Mouse (Mus musculus): ENCODE results near the gene Scd1.

The Scd1 gene

DNA sequence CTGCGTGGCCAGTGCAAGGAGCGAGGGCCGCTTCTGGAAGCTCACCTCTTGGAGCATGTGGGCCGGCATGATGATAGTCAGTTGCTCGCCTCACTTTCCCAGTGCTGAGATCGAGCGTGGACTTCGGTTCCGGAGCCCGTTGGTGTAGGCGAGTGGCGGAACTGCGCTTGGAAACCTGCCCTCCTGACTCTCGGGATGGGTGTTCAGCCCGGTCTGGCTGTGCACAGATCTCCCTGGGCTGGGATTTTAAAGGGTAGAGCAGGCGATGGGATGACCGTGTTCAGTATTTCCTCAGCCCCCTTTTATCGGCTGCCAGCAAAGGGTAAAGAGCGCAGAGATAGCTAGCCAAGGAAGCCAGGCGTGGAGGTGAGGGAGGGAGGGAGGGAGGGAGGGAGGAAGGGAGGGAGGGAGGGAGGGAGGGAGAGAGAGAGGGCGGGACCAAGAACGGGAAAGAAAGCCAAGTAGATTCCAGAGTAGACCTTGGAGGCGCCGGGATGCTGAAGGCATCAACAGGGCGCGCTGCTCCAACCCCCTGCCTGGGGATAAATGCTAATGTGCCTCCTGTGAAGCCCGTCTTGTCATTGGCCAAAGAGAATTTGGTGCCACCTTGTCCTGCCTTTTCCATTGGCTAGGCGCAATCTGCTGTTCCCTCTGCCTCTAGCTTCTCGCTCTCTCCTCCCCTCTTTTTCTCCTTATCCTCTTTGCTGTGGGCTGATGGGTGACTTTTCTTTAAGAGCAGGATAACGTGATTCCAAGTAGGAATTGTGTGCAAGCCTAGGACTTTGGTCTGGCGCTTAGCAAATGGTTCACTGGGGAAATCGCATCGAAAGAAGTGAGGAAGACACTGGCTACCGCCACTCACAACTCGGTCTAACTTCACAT is at the start of gene Scd1:
TSS of gene Scd1 (minus strand) at position 539 of the 882 bp plus-strand sequence.
- DNase-seq (ENCODE audit: low read depth, low spot score) = peak; percentile 79
- H3K36me3 ChIP-seq (ENCODE audit: control insufficient read depth, insufficient read depth, low read length, poor library complexity, severe bottlenecking) = peaks cover 23% of the 10 kb centered on the region
- H3K27me3 ChIP-seq (ENCODE audit: control insufficient read depth, insufficient read depth, low read length, poor library complexity, severe bottlenecking) = no peaks in the 10 kb centered on the region

DNA sequence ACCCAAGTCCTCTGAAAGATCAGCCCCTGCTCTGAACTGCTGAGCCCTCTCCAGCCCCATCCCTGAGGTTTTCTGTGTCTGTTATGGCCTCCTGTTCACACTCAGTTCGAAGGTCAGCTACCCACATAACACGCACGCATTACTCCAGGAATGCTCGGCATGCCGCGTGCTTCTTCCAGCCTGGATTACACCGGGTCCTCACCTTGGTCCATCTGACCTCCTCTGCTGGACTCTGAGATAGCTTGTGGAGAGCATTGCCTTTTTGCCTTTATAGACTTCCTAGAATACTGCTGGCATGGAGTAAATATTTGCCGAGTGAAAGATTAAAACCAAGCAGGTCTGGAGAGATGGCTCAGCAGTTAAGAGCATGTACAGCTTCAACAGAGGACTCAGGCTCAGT is 47.7 kb upstream of the Scd1 start:
- DNase-seq (ENCODE audit: low read depth, low spot score) = no peak
- no peaks in the 10 kb centered on the region for H3K36me3 ChIP-seq (ENCODE audit: control insufficient read depth, insufficient read depth, low read length, poor library complexity, severe bottlenecking)
- H3K27me3 ChIP-seq (ENCODE audit: control insufficient read depth, insufficient read depth, low read length, poor library complexity, severe bottlenecking) = no peaks in the 10 kb centered on the region

DNA sequence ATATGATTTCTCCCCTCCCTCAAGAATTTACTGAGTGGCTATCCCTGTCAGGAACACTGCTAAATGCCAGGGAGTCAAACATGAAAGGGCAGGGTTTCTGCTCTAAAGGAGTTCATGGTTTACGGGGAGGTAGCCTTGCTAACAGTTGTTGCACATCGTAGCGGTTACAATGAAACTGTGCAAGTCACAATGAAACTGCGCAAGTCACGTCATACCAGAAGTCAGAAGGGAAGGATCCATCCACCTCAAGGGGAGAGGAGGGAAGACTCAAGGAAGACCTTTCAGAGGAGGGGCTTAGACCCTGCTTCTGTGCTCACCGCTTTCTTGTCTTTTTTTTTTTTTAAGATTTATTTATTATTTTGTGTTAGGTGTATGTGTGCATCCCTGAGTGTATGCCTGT is 47.2 kb upstream of the Scd1 start:
- H3K36me3 ChIP-seq (ENCODE audit: control insufficient read depth, insufficient read depth, low read length, poor library complexity, severe bottlenecking) = no peaks in the 10 kb centered on the region
- DNase-seq (ENCODE audit: low read depth, low spot score) = no peak
- no peaks in the 10 kb centered on the region for H3K27me3 ChIP-seq (ENCODE audit: control insufficient read depth, insufficient read depth, low read length, poor library complexity, severe bottlenecking)

DNA sequence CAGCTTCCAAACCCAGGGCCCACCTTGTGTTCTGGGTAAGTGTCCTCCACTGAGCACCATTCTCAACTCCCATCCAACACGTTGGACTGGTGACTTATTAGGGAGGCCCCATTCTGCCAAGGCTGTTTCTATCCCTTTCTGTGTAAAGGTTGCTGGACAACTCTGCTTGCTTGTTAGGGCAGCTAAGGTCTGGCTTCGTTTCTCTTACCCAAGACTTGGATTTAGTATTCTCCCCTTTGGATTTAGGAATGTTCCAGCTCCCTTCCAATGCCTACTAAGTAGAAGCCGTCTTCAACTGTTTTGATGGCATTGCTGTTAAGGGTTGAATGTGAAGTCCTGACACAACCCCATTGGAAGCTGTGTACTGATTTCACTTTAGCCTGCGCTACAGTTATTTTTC is 40.2 kb upstream of the Scd1 start:
- DNase-seq (ENCODE audit: low read depth, low spot score) = no peak
- Histone ChIP-seq H3K27me3 (ENCODE audit: control insufficient read depth, insufficient read depth, low read length, poor library complexity, severe bottlenecking) (no peaks in the 10 kb centered on the region), H3K36me3 (ENCODE audit: control insufficient read depth, insufficient read depth, low read length, poor library complexity, severe bottlenecking) (no peaks in the 10 kb centered on the region)

DNA sequence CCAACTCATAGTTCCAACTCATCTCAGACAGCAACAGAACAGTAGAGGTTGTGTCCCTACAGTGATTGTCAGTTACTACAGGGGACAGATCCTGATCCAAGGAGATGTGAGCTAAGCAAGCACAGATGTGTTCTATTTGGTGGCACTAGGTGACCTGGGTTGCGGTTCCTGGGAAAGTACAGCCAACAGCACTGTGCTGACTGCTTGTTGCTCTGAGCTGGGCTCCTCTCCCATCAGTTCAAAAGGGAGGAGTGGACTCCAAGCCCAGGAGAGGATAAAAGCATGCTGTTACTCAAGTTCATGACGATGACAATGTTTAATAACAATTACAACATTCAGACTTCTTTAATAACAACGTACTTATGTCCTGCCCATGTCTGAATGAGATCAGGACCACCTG is 38.1 kb upstream of the Scd1 start:
- no peaks in the 10 kb centered on the region for H3K27me3 ChIP-seq (ENCODE audit: control insufficient read depth, insufficient read depth, low read length, poor library complexity, severe bottlenecking)
- no peak for DNase-seq (ENCODE audit: low read depth, low spot score)
- no peaks in the 10 kb centered on the region for H3K36me3 ChIP-seq (ENCODE audit: control insufficient read depth, insufficient read depth, low read length, poor library complexity, severe bottlenecking)

DNA sequence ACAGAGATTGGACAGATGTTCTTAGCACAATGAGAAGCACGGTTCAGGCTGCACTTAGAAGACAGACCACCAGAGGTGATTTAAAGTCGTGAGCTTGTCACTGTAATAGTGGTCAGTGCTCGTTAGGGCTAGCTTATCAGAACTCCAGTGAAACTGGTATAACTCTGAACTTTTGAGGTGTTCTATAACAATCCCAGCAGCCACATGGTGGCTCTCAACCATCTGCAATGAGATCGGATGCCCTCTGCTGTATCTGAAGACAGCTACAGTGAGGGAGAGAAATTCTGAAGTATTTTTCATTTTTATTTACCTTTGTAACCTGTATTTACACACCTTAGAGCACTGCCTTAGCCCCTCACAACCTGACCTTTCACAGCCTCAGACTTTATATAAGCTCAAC is 31.6 kb upstream of the Scd1 start:
- no peaks in the 10 kb centered on the region for H3K36me3 ChIP-seq (ENCODE audit: control insufficient read depth, insufficient read depth, low read length, poor library complexity, severe bottlenecking)

DNA sequence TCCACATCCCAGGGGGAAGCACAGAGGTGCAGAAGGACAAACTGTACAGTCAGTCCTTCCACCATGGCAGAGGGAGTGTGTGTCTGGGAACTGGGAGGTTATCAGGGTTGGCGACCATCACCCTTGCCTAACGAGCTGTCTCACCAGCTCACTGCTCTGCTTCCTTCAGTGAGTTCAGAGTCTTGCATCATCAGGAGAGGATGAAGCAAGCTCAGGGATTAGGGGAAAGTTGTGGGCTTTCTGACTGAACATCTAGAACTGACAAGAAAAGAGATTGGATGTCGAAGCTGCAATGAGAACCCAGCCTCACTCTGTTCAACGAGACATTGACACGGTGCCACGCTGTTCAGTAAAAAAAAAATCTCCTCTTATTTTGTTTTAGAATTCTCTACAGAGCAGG is 30.3 kb upstream of the Scd1 start:
- no peak for DNase-seq (ENCODE audit: low read depth, low spot score)
- Histone ChIP-seq H3K27me3 (ENCODE audit: control insufficient read depth, insufficient read depth, low read length, poor library complexity, severe bottlenecking) (no peaks in the 10 kb centered on the region), H3K36me3 (ENCODE audit: control insufficient read depth, insufficient read depth, low read length, poor library complexity, severe bottlenecking) (no peaks in the 10 kb centered on the region)

More for the DNA sequence above, 31.6 kb upstream of the Scd1 start:
- peak; percentile 16 for DNase-seq (ENCODE audit: low read depth, low spot score)
- H3K27me3 ChIP-seq (ENCODE audit: control insufficient read depth, insufficient read depth, low read length, poor library complexity, severe bottlenecking) = no peaks in the 10 kb centered on the region

DNA sequence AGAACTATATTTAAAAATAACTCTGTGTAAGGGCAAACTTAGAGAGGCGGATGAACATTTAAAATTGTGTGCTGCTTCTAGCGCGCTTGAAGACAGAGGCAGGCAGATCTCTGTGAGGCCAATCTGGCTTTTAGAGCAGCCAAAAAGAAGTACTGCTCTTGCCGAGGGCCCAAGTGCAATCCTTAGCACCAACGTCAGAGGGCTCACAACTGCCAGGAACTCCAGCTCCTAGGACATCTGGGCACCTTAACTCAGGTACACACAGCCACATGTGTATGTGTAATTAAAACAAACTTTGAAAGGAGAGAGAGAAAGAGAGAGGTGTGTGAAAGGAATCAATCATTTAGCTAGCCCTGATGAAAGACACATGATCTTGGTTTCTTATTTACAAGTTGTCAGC is 24.4 kb upstream of the Scd1 start:
- DNase-seq (ENCODE audit: low read depth, low spot score) = no peak
- no peaks in the 10 kb centered on the region for H3K27me3 ChIP-seq (ENCODE audit: control insufficient read depth, insufficient read depth, low read length, poor library complexity, severe bottlenecking)
- no peaks in the 10 kb centered on the region for H3K36me3 ChIP-seq (ENCODE audit: control insufficient read depth, insufficient read depth, low read length, poor library complexity, severe bottlenecking)

DNA sequence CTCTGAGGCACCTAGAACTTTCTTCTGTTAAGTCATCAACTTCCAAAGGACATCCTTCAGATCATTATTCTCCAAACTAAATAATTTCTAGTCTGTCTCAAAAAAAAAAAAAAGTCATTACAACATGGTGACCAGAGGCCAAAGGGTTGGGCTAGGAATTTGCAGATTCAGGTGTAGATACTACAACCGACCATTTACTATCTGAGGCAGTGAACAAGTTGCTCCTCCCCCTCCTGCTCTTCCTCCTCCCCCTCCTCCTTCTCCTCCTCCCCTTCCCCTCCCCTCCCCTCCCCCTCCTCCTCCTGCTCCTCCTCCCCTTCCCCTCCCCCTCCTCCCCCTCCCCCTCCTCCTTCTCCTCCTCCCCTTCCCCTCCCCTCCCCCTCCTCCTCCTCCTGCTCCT is 20.0 kb upstream of the Scd1 start:
- no peaks in the 10 kb centered on the region for H3K36me3 ChIP-seq (ENCODE audit: control insufficient read depth, insufficient read depth, low read length, poor library complexity, severe bottlenecking)
- no peak for DNase-seq (ENCODE audit: low read depth, low spot score)
- H3K27me3 ChIP-seq (ENCODE audit: control insufficient read depth, insufficient read depth, low read length, poor library complexity, severe bottlenecking) = no peaks in the 10 kb centered on the region

DNA sequence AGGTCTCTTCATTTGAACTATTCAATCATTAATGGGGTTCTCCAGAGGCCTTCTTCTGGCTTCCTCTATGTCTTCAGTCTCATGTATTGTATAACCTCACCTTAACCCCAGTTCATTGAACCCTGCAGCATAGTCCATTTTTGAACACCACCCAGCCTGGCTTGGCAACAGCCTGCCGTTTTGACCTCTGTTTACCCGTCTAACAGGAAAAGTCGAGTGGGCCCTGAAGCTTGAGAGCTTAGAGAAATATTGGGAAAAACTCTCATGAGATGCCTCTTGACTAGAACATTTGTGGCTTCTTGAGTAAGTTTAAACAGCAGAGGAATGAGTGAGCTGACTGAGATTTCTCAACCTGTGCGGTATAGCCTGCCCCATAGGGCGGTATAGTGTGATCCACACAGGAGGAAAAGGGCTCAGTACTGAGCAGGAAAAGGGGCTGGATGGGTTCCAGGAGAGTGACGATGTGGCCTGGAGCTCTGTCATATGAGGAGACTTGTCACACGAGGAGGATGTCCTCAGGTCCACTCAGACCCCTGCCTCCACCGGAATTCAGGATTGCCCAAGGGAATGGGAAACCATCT is 14.5 kb upstream of the Scd1 start:
- Histone ChIP-seq H3K27me3 (ENCODE audit: control insufficient read depth, insufficient read depth, low read length, poor library complexity, severe bottlenecking) (no peaks in the 10 kb centered on the region), H3K36me3 (ENCODE audit: control insufficient read depth, insufficient read depth, low read length, poor library complexity, severe bottlenecking) (no peaks in the 10 kb centered on the region)

DNA sequence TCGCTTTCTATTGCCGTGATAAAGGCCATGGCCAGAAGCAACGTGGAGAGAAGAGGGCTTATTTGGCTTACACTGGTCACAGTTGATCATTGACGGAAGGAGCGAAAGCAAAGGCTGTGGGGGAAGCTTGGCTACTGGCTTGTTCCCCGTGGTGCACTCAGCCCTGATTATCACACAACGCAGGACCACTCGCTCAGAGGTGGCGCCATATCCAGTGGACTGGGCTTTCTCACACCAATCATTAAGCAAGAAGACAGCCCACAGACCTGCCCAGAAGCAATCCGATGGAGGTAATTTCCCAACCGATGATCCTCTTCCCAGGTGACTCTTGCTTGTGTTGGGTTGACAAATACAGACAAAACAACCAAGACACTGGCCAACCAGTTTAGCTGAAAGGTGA is 11.9 kb upstream of the Scd1 start:
- DNase-seq (ENCODE audit: low read depth, low spot score) = no peak
- Histone ChIP-seq H3K36me3 (ENCODE audit: control insufficient read depth, insufficient read depth, low read length, poor library complexity, severe bottlenecking) (no peaks in the 10 kb centered on the region), H3K27me3 (ENCODE audit: control insufficient read depth, insufficient read depth, low read length, poor library complexity, severe bottlenecking) (no peaks in the 10 kb centered on the region)

More for the DNA sequence above, 14.5 kb upstream of the Scd1 start:
- DNase-seq (ENCODE audit: low read depth, low spot score) = no peak

DNA sequence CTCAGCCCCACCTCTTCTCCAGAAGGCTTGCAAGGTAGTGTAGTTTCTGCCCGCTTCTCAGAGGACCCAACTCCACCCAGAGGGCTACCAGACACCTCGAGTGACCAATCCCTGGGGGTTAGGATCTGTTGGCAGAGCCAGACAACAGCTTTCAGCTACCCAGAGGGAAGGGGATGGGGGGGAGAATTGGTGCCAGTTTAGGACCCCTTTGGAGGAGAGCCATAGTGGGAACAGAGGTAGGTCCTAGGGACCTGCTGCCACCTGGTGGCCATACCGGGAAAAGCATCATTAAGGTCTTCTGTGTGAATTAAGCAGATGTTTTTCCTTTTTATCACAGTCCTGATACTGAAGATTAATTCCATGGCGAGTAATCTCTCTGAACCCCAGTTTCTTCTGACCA is 11.3 kb upstream of the Scd1 start:
- peak; percentile 86 for DNase-seq (ENCODE audit: low read depth, low spot score)
- Histone ChIP-seq H3K27me3 (ENCODE audit: control insufficient read depth, insufficient read depth, low read length, poor library complexity, severe bottlenecking) (no peaks in the 10 kb centered on the region), H3K36me3 (ENCODE audit: control insufficient read depth, insufficient read depth, low read length, poor library complexity, severe bottlenecking) (no peaks in the 10 kb centered on the region)

DNA sequence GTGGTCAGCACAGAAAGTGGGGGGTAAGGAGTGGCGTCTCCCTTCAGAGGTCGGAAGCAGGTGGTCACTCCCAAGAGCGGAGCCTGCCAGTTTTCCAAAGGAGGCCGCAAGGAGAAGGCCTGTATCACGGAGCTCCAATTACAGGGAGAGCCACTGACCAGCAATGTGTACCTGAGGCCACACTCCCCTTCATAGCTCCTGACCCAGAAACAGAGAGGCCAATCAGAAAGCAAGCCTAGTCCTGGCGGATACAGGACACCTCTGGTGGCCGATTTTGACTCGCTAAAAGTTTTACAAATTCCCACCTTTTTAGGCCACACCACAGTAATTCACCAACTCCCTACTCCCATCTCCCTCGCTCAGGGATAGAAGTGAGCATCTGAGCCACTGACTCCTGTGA is 10.9 kb upstream of the Scd1 start:
- Histone ChIP-seq H3K36me3 (ENCODE audit: control insufficient read depth, insufficient read depth, low read length, poor library complexity, severe bottlenecking) (no peaks in the 10 kb centered on the region), H3K27me3 (ENCODE audit: control insufficient read depth, insufficient read depth, low read length, poor library complexity, severe bottlenecking) (no peaks in the 10 kb centered on the region)
- DNase-seq (ENCODE audit: low read depth, low spot score) = no peak

DNA sequence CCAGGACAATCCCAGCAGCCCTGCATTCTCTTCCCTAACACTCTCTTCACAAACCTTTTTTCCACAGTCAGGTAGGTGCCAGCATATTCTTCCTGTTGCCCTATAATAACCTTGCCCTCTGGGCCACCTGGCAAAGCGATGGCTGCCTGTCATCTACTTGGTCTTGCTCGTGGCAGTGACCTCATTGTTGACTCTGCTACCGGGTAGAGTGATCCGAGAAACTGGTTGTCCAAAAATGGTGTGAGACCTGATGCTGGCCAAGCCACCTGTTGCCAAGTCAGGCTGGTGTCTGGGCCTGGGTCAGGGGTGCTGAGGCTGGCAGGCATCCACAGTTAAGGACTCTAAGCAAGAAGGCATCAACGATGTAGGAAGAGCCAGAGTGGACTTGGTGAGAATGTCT is 10.4 kb upstream of the Scd1 start:
- DNase-seq (ENCODE audit: low read depth, low spot score) = no peak
- Histone ChIP-seq H3K36me3 (ENCODE audit: control insufficient read depth, insufficient read depth, low read length, poor library complexity, severe bottlenecking) (no peaks in the 10 kb centered on the region), H3K27me3 (ENCODE audit: control insufficient read depth, insufficient read depth, low read length, poor library complexity, severe bottlenecking) (no peaks in the 10 kb centered on the region)

DNA sequence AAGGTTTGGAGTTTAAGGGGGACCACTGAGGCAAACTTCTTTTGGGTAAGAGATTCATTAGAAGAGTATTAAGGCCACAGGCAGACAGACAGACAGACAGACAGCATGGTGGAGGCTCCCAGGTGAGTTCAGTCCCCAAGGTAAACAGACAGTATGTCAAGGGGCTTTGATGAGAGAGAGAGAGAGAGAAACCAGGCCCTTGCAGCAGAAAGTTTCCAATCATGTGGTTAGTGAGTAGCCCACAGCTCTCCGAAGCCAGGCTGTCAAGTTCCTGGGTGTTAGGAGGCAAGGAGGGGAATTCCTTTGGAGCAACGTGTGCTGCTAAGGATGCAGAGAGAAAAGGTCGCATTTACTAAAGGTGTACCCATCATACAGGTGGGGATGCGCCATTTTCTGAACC is 9.8 kb upstream of the Scd1 start:
- DNase-seq (ENCODE audit: low read depth, low spot score) = no peak
- H3K36me3 ChIP-seq (ENCODE audit: control insufficient read depth, insufficient read depth, low read length, poor library complexity, severe bottlenecking) = no peaks in the 10 kb centered on the region
- H3K27me3 ChIP-seq (ENCODE audit: control insufficient read depth, insufficient read depth, low read length, poor library complexity, severe bottlenecking) = no peaks in the 10 kb centered on the region

All from splenic B cell, adult 2 months (primary cell).